Mouse (Mus musculus) 416B (cell line): Measurements from ENCODE around the gene Il1a.
A peak's percentile ranks its signal among the peaks of the same experiment; 100 is the strongest.

Experiments
- DNase-seq: peaks from one replicate; pipeline ENCODE4 v3.0.0; 2011; ENCODE audit warnings: low read depth

Gene Il1a

GRCm38 (mm10) chr2:129309836-129310235 is at the start of gene Il1a:
TSS of gene Il1a (minus strand) at chr2:129309972.
- no peak for DNase-seq

GRCm38 (mm10) chr2:129338138-129338621 is 28.4 kb upstream of the Il1a start:
- peak; percentile 91 for DNase-seq

DNA sequence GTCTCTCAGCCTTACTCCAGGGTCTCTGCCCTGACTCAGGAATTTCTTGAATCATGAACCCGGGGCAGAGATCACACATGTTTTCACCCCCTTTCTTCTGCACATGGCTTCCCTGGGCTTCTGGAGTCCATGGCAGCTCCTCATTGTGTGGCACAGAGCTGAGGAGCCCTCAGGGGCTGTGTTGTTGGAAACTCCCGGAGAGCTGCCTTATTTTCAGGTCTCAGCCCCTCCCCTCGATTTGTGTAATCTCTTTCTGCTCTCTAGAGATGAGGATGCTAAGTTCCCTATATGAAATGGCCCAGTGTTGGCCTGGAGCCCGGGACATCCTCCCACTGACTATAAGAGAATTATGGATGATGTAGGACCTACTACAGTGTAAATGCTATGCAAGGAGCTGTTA is 23.7 kb upstream of the Il1a start:
- no peak for DNase-seq

GRCm38 (mm10) chr2:129330540-129330939 is 20.8 kb upstream of the Il1a start:
- DNase-seq: no peak

GRCm38 (mm10) chr2:129330024-129330423 is 20.3 kb upstream of the Il1a start:
- DNase-seq: no peak

GRCm38 (mm10) chr2:129328238-129328637 is 18.5 kb upstream of the Il1a start:
- no peak for DNase-seq

DNA sequence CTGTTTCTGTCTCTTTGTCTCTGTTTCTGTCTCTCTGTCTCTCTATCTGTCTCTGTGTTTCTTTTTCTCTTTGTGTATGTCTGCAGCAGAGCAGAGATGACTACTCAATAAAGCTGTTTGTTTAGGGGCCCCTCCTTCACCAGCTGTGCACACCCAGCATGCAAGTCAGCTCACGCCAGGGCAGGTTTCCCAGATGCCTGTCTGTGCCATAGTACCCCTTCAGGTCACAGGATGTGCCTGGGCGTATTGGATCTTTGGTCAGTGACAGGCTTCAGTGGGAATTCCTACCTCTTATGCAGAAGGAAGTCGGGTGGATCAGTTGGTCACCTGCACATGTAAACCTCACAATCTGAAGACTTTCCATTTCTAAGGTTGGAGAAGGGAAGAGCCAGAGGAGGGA is 14.4 kb upstream of the Il1a start:
- no peak for DNase-seq

GRCm38 (mm10) chr2:129322117-129322635 is 12.4 kb upstream of the Il1a start:
- DNase-seq: no peak

GRCm38 (mm10) chr2:129320033-129320605 is 10.3 kb upstream of the Il1a start:
- peak; percentile 17 for DNase-seq

DNA sequence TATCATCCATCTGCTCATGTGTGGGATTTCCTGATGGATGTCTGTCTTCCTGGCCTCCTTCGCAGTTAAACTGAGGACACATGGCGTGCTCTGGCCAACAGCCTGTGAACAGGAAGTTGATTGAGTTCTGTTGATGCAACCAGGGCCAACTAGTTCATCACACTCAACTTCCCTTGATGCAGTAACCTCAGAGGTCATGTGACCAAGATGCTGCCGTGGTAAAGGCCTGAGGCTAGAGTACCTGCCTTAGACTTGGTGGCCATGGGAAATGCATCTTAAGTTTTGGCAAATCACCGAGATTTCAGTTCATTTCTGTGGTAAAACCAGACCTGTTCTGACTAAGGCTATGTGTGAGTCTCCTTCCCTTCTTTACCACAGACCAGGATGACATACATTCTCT is 6.1 kb upstream of the Il1a start:
- peak; percentile 68 for DNase-seq

- DNase-seq: no peak
Measured at GRCm38 (mm10) chr2:129314880-129315279, 5.1 kb upstream of the Il1a start.

DNA sequence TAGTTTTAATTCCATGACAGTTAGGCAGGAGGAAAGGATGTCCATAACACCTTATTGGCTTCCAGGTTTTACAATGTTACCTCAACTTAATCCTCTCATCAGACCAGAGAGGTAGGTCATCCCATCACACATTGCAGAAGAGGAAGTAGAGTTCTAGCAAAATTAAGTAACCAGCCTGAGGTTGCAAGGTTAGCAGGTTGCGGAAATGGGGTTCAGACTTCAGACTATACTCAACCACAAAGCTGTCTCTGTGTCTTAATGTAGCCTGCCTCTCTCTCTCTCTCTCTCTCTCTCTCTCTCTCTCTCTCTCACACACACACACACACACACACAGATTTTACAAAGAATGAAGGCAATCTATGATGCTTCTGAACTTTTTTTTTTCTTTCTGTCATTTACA is 4.2 kb upstream of the Il1a start:
- DNase-seq: peak; percentile 76

DNA sequence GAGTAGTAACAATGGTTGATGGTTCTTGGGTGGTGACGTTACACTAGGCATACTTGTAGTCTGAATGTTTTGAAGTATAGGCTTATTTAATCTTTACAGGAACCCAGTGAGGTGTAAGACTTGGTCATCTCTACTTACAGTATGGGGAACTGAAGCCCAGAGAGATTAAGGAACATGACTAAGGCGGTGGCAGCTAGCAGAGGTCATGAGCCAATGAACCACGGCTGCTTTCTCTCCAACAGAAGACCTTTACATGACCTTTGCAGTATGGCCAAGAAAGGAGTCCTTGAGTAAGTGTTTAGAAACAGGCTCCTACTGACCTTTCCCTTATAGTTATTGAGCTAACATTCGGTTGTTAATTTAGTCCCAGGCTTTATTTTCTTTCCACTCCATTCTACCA is 3.8 kb downstream of the Il1a start:
- no peak for DNase-seq

GRCm38 (mm10) chr2:129297589-129297982 is 12.2 kb downstream of the Il1a start:
- DNase-seq: no peak

DNA sequence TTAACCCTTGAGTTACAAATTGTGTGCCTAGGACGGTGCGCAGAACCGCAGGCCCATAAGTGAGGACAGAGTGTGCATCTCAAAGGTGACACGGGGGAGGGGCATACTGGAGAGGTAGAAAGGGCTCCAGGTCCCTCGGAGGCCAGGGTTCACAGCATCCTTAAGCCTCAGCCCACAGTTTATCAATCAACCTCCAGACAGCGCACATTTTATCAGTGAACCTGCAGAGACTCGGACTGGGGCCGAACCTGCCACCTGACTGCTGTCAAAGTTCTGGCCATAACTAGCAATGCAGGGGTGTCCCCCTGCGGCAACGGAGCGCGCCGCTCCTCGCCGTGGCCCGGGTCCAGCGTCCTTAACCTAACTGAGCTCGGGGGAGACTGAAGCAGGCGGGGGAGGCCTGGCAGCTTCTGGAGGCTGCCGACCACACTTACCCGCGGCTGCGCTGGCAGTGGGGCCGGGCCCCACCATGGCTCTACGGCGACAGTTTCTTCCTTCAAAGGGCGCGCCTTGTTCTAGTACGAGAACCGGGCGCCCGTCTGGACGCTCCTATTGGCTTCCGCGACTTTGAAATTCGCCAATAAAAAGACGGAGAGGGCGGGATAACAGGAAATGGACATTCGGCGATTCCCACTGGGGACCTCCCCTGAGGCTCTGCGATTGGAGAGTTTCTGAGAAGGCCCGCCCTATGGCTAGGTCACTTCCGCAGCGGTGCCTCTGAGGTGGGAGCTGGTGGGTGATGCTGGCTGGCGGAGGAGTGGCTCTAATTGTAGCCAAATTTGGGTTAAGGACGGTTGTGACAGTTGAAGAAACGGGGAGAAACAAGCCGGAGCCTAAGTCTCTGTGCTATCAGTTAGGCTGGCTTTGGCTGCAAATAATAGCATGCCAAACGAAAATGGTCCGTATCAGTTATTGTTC is 12.8 kb downstream of the Il1a start, which contains the start of gene Ckap2l:
TSS of gene Ckap2l (minus strand) at position 542 of the 918 bp plus-strand sequence.
- DNase-seq: peak; percentile 97

GRCm38 (mm10) chr2:129296086-129296485 is 13.7 kb downstream of the Il1a start:
- no peak for DNase-seq

DNA sequence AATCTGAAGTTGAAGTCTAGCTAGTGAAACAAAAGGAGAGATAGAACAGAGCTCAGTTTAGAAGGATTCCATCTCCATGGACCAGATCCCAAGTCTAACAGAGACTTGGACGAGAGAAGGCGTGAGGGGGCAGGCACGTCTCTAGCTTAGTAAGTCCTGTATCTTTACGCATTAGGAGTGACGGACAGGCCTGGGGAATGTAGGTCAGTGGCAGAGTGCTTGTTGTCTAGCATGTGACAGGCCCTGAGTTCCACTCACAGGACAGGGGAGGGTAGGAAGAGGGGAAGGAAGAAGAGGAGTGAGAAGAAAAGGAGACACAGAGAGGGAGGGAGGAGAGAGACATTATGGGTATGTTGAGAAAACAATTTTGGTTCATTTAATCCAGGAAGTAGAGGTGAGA is 14.7 kb downstream of the Il1a start:
- no peak for DNase-seq

DNA sequence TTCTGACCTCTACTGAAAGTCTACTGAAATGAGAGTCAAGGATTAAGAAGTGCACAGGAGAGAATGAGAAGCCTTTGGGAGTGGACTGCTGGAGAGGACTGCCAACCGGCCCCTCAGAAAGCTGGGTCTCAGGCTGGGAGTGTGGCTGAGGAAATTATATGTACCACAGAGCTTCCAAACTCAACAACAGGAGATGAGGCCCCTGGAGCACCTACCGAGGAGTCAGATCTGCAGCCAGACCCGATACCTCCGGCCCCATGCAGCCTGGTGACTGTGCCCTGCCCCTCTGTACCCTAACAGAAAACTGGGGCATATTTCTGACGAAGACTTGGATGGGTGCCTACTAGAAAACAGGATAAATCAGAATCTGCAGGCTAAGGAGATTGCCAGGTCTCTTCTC is 35.9 kb downstream of the Il1a start:
- no peak for DNase-seq

DNA sequence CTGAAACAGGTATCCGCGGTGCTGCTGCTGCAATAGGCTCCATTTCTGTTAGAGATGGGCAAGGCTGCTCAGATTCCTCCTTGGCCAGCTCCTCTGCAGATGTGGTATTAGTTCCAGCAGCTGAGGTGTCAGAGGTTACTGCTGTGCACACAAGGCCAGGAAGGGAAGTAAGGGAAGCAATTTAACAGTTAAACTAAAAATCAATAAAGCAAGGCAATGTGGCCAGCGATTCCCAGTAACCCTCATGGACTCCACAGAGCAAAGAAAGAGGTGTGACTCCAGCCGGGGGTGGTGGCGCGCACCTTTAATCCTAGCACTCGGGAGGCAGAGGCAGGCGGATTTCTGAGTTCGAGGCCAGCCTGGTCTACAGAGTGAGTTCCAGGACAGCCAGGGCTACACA is 39.2 kb downstream of the Il1a start:
- DNase-seq: no peak

DNA sequence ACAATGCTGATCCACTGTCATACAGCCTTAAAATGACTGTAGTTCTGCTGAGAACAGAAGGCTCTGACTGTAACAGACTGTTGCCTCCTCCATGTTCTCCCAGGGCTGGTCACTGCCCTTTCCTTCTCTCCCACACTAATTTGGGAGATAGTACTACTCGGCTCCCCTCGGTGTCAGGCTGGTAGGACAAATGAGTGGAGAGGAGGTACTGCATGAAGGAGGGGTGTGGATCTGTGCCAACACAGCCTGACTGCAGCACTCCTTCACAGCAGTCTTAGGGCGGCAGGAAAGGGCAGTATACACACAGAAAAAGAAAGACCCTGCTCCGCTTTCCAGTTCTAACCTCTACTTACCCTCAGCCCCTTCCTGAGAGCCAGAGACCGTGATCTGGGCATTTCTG is 39.8 kb downstream of the Il1a start:
- DNase-seq: no peak

DNA sequence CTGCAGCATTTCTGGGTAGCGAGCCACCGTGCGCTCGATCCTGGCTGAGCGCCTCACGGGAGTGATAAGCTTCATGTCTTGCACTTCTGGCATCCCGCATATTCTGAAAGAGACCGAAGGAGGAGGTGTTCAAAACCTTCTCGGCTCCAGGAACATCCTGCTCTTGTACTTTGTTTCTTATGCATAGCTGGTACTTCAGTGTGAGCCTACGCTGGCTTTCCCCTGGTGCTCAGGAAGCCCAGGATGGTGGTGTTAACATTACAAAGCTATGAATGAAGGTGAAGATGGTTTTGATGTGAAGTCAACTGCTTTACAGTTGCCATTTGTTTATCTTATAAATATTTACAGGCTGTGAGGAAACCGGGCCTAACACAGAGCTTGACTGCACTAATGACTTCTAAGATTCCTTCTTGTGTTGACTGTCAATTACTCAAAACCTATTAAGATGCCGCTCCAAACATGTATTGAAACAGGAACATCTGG is 40.6 kb downstream of the Il1a start:
- no peak for DNase-seq

DNA sequence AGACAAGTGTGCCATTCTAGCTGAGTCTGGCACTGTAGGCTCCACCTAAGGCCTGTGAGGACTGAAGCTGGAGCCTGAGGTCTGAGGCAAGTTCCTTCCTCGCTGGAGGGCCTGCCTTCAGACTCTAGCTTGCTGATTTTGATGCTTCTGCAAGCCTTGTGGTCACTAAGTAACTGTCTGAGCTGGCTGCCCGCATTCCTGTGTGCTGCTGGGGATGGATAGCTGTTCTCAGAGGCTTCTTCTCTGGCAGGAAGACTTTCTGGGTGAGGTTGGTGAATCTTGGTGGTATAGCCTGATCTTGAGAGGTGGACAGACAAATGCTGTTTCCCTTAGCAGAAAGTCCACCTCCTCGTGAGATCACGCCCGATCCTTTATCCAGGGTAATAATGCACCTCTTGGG is 42.0 kb downstream of the Il1a start:
- no peak for DNase-seq

- DNase-seq: no peak
Measured at GRCm38 (mm10) chr2:129265316-129265715, 44.5 kb downstream of the Il1a start.
